Mouse (Mus musculus) C2C12 (cell line): ENCODE results near the gene Aff3. TPM values are rescaled to one million over a fixed set of nuclear protein-coding genes. Genes with fewer than 3 reads are reported as not detected.

Source experiments
- H3K27me3 ChIP-seq: one replicate; pipeline ENCODE4 v1.6.1; 2011; ENCODE audit not compliant: control insufficient read depth, insufficient read depth, insufficient read length
- H3K36me3 ChIP-seq: one replicate; pipeline ENCODE4 v1.6.1; 2011; ENCODE audit not compliant: control insufficient read depth, insufficient read depth
- H3K4me3 ChIP-seq: one replicate; pipeline ENCODE4 v1.5.1; 2011; ENCODE audit warnings: mild to moderate bottlenecking, control low read depth; ENCODE audit not compliant: poor library complexity, insufficient read depth, severe bottlenecking
- H3K79me2 ChIP-seq: one replicate; pipeline ENCODE4 v1.6.1; 2011; ENCODE audit not compliant: control insufficient read depth, insufficient read depth
- H3K79me3 ChIP-seq: one replicate; pipeline ENCODE4 v1.6.1; 2011; ENCODE audit warnings: low read depth, control low read depth
- H3ac ChIP-seq: one replicate; pipeline ENCODE3; 2011; ENCODE audit warnings: low read depth; ENCODE audit not compliant: control insufficient read depth, insufficient read length
- CEBPB ChIP-seq: IDR thresholded peaks from one replicate; pipeline ENCODE4 v1.6.1; 2011; ENCODE audit warnings: low read depth, mild to moderate bottlenecking, control low read depth, moderate library complexity
- CTCF ChIP-seq: IDR thresholded peaks from one replicate; pipeline ENCODE4 v1.5.1; 2011; ENCODE audit not compliant: control insufficient read depth, insufficient read depth, insufficient read length
- FOSL1 ChIP-seq: IDR thresholded peaks from one replicate; pipeline ENCODE4 v1.8.0; 2011; ENCODE audit warnings: mild to moderate bottlenecking, low read length; ENCODE audit not compliant: poor library complexity, insufficient read depth, severe bottlenecking
- MAX ChIP-seq: IDR thresholded peaks from one replicate; pipeline ENCODE4 v1.6.1; 2011; ENCODE audit warnings: mild to moderate bottlenecking, control low read depth
- MYOD1 ChIP-seq: IDR thresholded peaks from one replicate; pipeline ENCODE4 v1.6.1; 2011; ENCODE audit warnings: low read depth; ENCODE audit not compliant: control insufficient read depth, insufficient read length
- MYOG ChIP-seq: IDR thresholded peaks from one replicate; pipeline ENCODE4 v1.6.1; 2011; ENCODE audit not compliant: control insufficient read depth, insufficient read length; ENCODE audit errors: extremely low read depth
- USF1 ChIP-seq: IDR thresholded peaks from one replicate; pipeline ENCODE4 v1.6.1; 2011; ENCODE audit warnings: low read depth, mild to moderate bottlenecking, control low read depth, moderate library complexity
- polyA plus RNA-seq: library from polyadenylated mRNA; unstranded; fragments of >200 nt; fragmentation: generic; extraction: Trizol; gene quantifications from one replicate; pipeline ENCODE4 v1.2.1, GENCODE M21; 2012; ENCODE audit warnings: missing spikeins

The Aff3 gene
- polyA plus RNA-seq, 1 experiment: not detected

- H3K27me3 ChIP-seq: peaks cover 15% of the 10 kb centered on the region
- H3ac ChIP-seq: no peak overlapping the region
- TF ChIP-seq MYOD1 (no peak), CEBPB (no peak), MYOG (no peak), FOSL1 (no peak), MAX (no peak), USF1 (no peak), CTCF (no peak)
- H3K36me3 ChIP-seq: no peaks in the 10 kb centered on the region
- H3K79me2 ChIP-seq: no peaks in the 10 kb centered on the region
- H3K4me3 ChIP-seq: no peak overlapping the region
- H3K79me3 ChIP-seq: no peaks in the 10 kb centered on the region
Observed at GRCm38 (mm10) chr1:38307821-38308704, 356.7 kb downstream of the Aff3 start.

DNA sequence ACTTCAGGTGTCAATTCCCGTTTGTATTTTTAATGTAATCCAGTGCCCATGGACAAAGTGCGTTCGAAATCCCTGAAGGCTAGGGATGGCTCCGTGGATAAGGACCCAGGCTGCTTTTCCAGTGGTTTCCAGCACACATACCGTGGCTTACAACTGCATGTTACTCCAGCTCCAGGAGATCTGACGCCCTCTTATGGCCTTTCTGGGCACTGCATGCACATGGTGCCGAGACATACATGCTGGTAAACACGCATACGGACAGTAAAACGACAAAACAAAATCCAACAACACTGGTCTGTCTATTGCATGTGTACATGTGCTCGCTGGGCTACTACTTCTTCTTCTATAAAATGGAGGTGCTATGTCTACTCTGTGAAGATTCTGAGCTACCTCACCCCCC, 357.5 kb downstream of the Aff3 start:
- TF ChIP-seq MAX (no peak), CTCF (no peak), MYOG (no peak), FOSL1 (no peak), MYOD1 (no peak), USF1 (no peak), CEBPB (no peak)

DNA sequence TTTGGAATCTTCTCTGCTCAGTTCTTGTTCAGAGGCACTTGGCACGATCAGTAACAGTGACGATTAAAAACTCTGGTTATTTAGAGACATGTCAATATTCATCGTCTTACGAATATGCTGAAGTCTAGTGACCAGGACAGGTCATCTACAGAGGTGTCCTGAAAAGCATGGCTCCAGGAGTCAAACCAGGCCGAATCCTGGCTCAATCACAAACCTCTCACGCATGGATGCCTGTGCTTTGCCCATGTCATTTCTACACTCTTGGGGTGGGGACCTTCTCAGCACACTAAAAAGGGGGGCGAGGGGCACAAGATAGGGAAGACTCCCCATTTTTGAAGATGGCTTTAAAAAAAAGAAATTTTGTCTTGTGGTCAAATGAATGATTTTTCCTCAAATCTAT, 358.6 kb downstream of the Aff3 start:
- H3K79me3 ChIP-seq: no peaks in the 10 kb centered on the region
- no peak overlapping the region for H3K4me3 ChIP-seq
- no peaks in the 10 kb centered on the region for H3K36me3 ChIP-seq
- H3ac ChIP-seq: no peak overlapping the region
- peaks cover 11% of the 10 kb centered on the region for H3K27me3 ChIP-seq
- no peaks in the 10 kb centered on the region for H3K79me2 ChIP-seq
- TF ChIP-seq MYOG (no peak), MYOD1 (no peak), FOSL1 (no peak), USF1 (no peak), CTCF (no peak), CEBPB (no peak), MAX (no peak)

More for the DNA sequence above, 357.5 kb downstream of the Aff3 start:
- Histone ChIP-seq H3K79me2 (no peaks in the 10 kb centered on the region), H3K36me3 (no peaks in the 10 kb centered on the region), H3K27me3 (peaks cover 15% of the 10 kb centered on the region), H3K4me3 (no peak overlapping the region), H3K79me3 (no peaks in the 10 kb centered on the region), H3ac (no peak overlapping the region)

- Histone ChIP-seq H3K79me2 (no peaks in the 10 kb centered on the region), H3K27me3 (peaks cover 4% of the 10 kb centered on the region), H3K4me3 (no peak overlapping the region), H3K79me3 (no peaks in the 10 kb centered on the region), H3K36me3 (no peaks in the 10 kb centered on the region), H3ac (no peak overlapping the region)
- no peak for TF ChIP-seq FOSL1
- no peak for TF ChIP-seq USF1
- no peak for TF ChIP-seq MYOG
Observed at GRCm38 (mm10) chr1:38304376-38304775, 360.4 kb downstream of the Aff3 start.

DNA sequence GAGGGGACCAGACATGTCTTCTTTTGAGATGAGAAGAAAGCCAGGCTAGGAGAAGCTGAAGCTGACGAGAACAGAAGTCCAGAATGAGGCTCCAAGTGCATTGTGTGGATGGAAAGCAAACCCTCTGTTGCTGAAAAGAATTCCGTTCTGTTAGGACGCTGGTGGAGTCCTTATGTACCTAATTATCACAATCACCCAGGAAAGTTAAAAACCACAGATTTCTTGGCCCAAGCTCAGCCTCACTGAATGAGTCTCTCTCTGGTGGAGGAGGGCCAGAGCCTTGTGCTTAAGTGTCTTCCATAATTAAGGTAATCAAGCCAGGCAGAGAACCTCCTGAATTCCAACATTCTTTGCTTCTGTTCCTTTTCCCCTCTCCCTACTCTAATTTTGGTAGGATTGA, 366.5 kb downstream of the Aff3 start:
- Histone ChIP-seq H3K79me3 (no peaks in the 10 kb centered on the region), H3K27me3 (no peaks in the 10 kb centered on the region), H3K36me3 (no peaks in the 10 kb centered on the region), H3K4me3 (no peak overlapping the region), H3ac (no peak overlapping the region), H3K79me2 (no peaks in the 10 kb centered on the region)
- TF ChIP-seq CTCF (no peak), USF1 (no peak), CEBPB (no peak), MYOG (no peak), FOSL1 (no peak), MYOD1 (no peak), MAX (no peak)

DNA sequence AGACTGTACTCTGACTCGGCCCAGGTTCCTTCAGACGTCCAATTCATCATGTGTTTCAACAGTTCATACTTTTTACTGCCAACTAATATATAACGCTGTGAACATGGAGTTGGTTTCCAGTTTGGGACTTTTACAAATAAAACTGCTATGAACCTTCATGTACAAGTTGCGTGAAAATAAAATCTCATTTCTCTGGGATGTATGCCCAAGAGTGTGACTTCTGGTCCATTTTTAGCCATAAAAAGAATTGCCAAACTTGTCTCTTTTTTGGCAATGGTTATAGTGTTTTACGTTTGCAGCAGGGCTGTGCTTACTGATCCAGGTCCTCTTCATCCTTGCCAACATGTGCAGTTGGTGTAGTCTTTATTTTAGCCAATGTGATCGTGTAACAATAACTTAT, 369.8 kb downstream of the Aff3 start:
- H3K4me3 ChIP-seq: no peak overlapping the region
- H3ac ChIP-seq: no peak overlapping the region
- TF ChIP-seq FOSL1 (no peak), MYOD1 (no peak)
- H3K27me3 ChIP-seq: no peaks in the 10 kb centered on the region
- no peaks in the 10 kb centered on the region for H3K36me3 ChIP-seq
- H3K79me3 ChIP-seq: no peaks in the 10 kb centered on the region
- H3K79me2 ChIP-seq: no peaks in the 10 kb centered on the region
